Comparison of ENCODE assay signal across 7 mouse cellular contexts in genomic region chr2:128240536-128241279, GRCm38 (mm10).
DNase-seq lines count a peak whose midpoint lies in the region.

No protein-coding gene starts in this region.

- peak; percentile 51 for DNase-seq in Muller cell, postnatal 12 days (ENCODE audit: inconsistent ontology term)
- DNase-seq in embryo, embryonic 11 days, result peak; percentile 47
- peak; percentile 76 for DNase-seq in kidney, adult 9 months
- peak; percentile 21 for DNase-seq in mesoderm, embryonic 11.5 days (ENCODE audit: low read depth, low spot score)
- no peak for DNase-seq in cerebellum, adult 8-10 months
- no peak for DNase-seq in thymus, postnatal 4 days
- DNase-seq in left cerebral cortex, adult 9 months (ENCODE audit: low spot score in 2 of 2), result no peak

Comparison
In these comparisons a context has a peak if more than half of its experiments do, and no peak if none do; other contexts are left out.
1. DNase-seq: peak in Muller cell, postnatal 12 days (single experiment), embryo, embryonic 11 days (single experiment), kidney, adult 9 months (single experiment) and mesoderm, embryonic 11.5 days (single experiment); none in cerebellum, adult 8-10 months (single experiment), thymus, postnatal 4 days (single experiment) and left cerebral cortex, adult 9 months (0 of 2).